Mouse (Mus musculus) liver, embryonic 14.5 days (tissue): ENCODE data around the gene Kansl1l. TPM values are rescaled to one million over a fixed set of nuclear protein-coding genes. Genes with fewer than 3 reads are reported as not detected.

Source experiments
- ATAC-seq: fragments of 200-750 bp; cut with Nextera tagmentation; 2 replicates; pipeline ENCODE4 v1.8.0; 2017; ENCODE audit warnings: moderate number of reproducible peaks, mild to moderate bottlenecking, moderate library complexity; ENCODE audit not compliant: insufficient read depth
- DNase-seq, 3 experiments: peaks; one replicate each; pipeline ENCODE4 v3.0.0-alpha.2; 2012 to 2013; ENCODE audit warnings: low read depth in 3 of 3, low spot score in 3 of 3
- H3K27ac ChIP-seq: fragments of 300-500 bp; sonication (generic); 2 replicates; pipeline ENCODE4 v1.5.1; 2014; ENCODE audit warnings: moderate library complexity, mild to moderate bottlenecking, control low read depth, inconsistent platforms
- H3K27me3 ChIP-seq: fragments of 300-500 bp; sonication (generic); 2 replicates; pipeline ENCODE4 v1.6.1; 2014; ENCODE audit warnings: mild to moderate bottlenecking, low read length, moderate library complexity; ENCODE audit not compliant: control insufficient read depth, insufficient read depth
- H3K36me3 ChIP-seq: fragments of 300-500 bp; sonication (generic); replicated peaks from 2 replicates; pipeline ENCODE4 v1.6.1; 2014; ENCODE audit warnings: low read depth; ENCODE audit not compliant: control insufficient read depth, insufficient read depth
- H3K4me1 ChIP-seq, 2 experiments: fragments of 200-500 bp in 1 of 2; fragments of 300-500 bp in 1 of 2; sonication (generic) in 1 of 2; replicated peaks; 2 replicates each; pipeline ENCODE4 v1.6.1; 2012 to 2014; ENCODE audit warnings: antibody characterized with exemption in 1 of 2, inconsistent platforms in 1 of 2, low read length in 1 of 2; ENCODE audit not compliant: control insufficient read depth in 2 of 2, insufficient read depth in 2 of 2
- H3K4me2 ChIP-seq: fragments of 300-500 bp; sonication (generic); 2 replicates; pipeline ENCODE4 v1.6.1; 2014; ENCODE audit warnings: low read depth, mild to moderate bottlenecking, control low read depth, moderate library complexity
- H3K4me3 ChIP-seq, 2 experiments: fragments of 200-500 bp in 1 of 2; fragments of 300-500 bp in 1 of 2; sonication (generic) in 1 of 2; 2 replicates each; pipeline ENCODE4 v1.5.1; 2012 to 2014; ENCODE audit warnings: low read depth in 2 of 2, low read length in 2 of 2, mild to moderate bottlenecking in 2 of 2, control low read depth in 1 of 2, inconsistent platforms in 1 of 2, moderate library complexity in 1 of 2; ENCODE audit not compliant: insufficient read depth in 1 of 2
- H3K9ac ChIP-seq: fragments of 300-500 bp; sonication (generic); replicated peaks from 2 replicates; pipeline ENCODE4 v1.6.1; 2014; ENCODE audit warnings: mild to moderate bottlenecking, control low read depth, moderate library complexity
- H3K9me3 ChIP-seq: fragments of 300-500 bp; sonication (generic); 2 replicates; pipeline ENCODE4 v1.6.1; 2016; ENCODE audit warnings: low read length, mixed read lengths; ENCODE audit not compliant: control insufficient read depth
- CTCF ChIP-seq: IDR thresholded peaks from 2 replicates; pipeline ENCODE4 v1.5.1; 2016; ENCODE audit warnings: antibody characterized with exemption, low read depth, control low read depth
- EP300 ChIP-seq: IDR thresholded peaks from 2 replicates; pipeline ENCODE4 v1.6.1; 2016; ENCODE audit warnings: antibody characterized with exemption, low read depth
- WGBS: fragments of 180-500 bp; shearing (Covaris S2); extraction: QIAGEN DNeasy Blood & Tissue Kit; methylation state at CpG from one replicate; pipeline ENCODE4 v1.1.7; 2014; ENCODE audit not compliant: insufficient replicate concordance; 5-methylcytosine and 5-hydroxymethylcytosine counted together
- polyA plus RNA-seq, 2 experiments: library from polyadenylated mRNA; depleted of rRNA in 1 of 2; stranded (reverse) in 1 of 2; unstranded in 1 of 2; fragments of >200 nt; fragmentation: Nextera tagmentation in 1 of 2; extraction: Ambion mirVana in 1 of 2; gene quantifications; 2 replicates each; pipeline versions ENCODE4 v1.2.1 to v1.2.3; 2012 to 2014

The Kansl1l gene
- polyA plus RNA-seq, 2 experiments: 1.9 TPM

- H3K27me3 ChIP-seq: no peaks in the 10 kb centered on the region
- no peak overlapping the region for H3K27ac ChIP-seq
- no peak overlapping the region for H3K4me3 ChIP-seq
- H3K4me1 ChIP-seq: no peaks in the 10 kb centered on the region
- DNase-seq (no peak), ATAC-seq (no peak)
- H3K9me3 ChIP-seq: no peaks in the 10 kb centered on the region
- no peaks in the 10 kb centered on the region for H3K36me3 ChIP-seq
- no peak overlapping the region for H3K4me2 ChIP-seq
- no peak for TF ChIP-seq EP300
- TF ChIP-seq CTCF: no peak
- WGBS: 64% methylated on average over 7 of the region's 7 CpGs
- no peak overlapping the region for H3K9ac ChIP-seq
Measured at GRCm38 (mm10) chr1:66671475-66671874, 145.9 kb downstream of the Kansl1l start.

Other genes starting within 250 kb of the Kansl1l start
- 7.4 and 11.5 TPM in 2 replicates for gene Rpe, start 116.7 kb downstream of the Kansl1l start, polyA plus RNA-seq (2012; rRNA removed)
- gene Rpe, start 116.7 kb downstream of the Kansl1l start, polyA plus RNA-seq (2014; fragmentation: Nextera tagmentation; extraction: Ambion mirVana): 27.4 and 31.2 TPM in 2 replicates
- 15.5 and 34.8 TPM in 2 replicates for gene Acadl, start 45.7 kb upstream of the Kansl1l start, polyA plus RNA-seq (2012; rRNA removed)
- 105 TPM in 2 replicates for gene Acadl, start 45.7 kb upstream of the Kansl1l start, polyA plus RNA-seq (2014; fragmentation: Nextera tagmentation; extraction: Ambion mirVana)
- 0.20 TPM in 1 of 2 replicates, not detected in the other for gene Myl1, start 127.8 kb upstream of the Kansl1l start, polyA plus RNA-seq (2012; rRNA removed)
- gene Myl1, start 127.8 kb upstream of the Kansl1l start, polyA plus RNA-seq (2014; fragmentation: Nextera tagmentation; extraction: Ambion mirVana): 0.55 TPM in 1 of 2 replicates, not detected in the other
- gene Lancl1, start 221.3 kb upstream of the Kansl1l start, polyA plus RNA-seq (2012; rRNA removed): 10.4 and 16.1 TPM in 2 replicates
- 24.0 and 25.8 TPM in 2 replicates for gene Lancl1, start 221.3 kb upstream of the Kansl1l start, polyA plus RNA-seq (2014; fragmentation: Nextera tagmentation; extraction: Ambion mirVana)